Mouse (Mus musculus) megakaryocyte, embryonic 14.5 days (primary cell): ENCODE measurements around the gene Fbp2.

ENCODE experiments used
- FLI1 ChIP-seq: IDR thresholded peaks from 2 replicates; pipeline ENCODE4 v1.6.1; 2012; ENCODE audit warnings: low read length, inconsistent platforms, mixed read lengths
- GATA1 ChIP-seq: IDR thresholded peaks from 3 replicates; pipeline ENCODE4 v1.6.1; 2012; ENCODE audit warnings: mixed read lengths, low read length, inconsistent platforms, borderline replicate concordance

DNA sequence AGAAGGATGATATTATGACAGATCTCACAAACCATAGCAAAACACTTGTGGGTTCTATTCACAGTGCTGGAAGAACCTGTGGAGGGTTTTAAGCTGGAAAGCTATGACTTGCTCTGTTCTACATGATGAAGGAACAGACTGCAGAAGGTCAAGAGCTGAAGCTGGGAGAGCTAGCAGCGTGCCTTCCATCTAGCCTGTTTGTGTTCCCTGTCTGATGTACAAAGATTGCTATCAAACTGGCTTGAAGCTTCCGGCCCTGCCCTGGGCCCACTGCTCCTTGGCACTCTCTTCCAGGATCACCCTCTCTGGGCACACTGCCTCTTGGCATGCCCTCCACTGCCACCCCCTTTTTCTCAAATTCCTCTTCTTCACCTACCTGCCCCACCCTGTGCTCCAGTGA lies 31.1 kb upstream of the Fbp2 start:
- TF ChIP-seq FLI1, result no peak
- no peak for TF ChIP-seq GATA1
